Mouse (Mus musculus): ENCODE data around the gene Msmb. TPM values are rescaled to one million over a fixed set of nuclear protein-coding genes. Genes with fewer than 3 reads are reported as not detected.

The Msmb gene
- total and polyA plus RNA-seq, 3 experiments, result not detected

DNA sequence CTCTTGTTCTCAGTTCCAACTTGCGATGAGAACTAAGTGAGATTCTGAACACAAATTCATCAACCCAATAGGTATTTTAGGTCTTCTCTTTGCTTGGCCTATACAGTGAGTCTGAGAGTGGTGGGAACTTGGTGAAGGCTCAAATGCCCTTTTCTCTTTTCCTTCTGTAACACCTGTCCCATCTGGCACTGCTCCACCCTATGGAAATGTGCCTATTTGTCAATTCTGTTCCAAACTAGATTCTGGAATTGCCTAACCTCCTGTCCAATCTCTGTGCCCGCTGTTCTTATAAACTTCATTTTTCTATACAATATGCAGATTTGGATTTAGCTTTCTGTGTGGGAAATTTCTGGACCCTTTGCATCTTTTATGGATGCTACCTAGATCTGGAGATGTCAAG is 11.3 kb downstream of the Msmb start:
- no peak for TF ChIP-seq USF2 (IDR thresholded peaks at IDR 0.05; ENCODE audit: borderline replicate concordance in 1 of 2, insufficient read depth in 1 of 2, low read depth in 1 of 2, low read length in 2 of 2)
- Histone ChIP-seq H3K4me1 (ENCODE audit: control insufficient read depth in 1 of 2, insufficient read depth in 2 of 2, low read length in 2 of 2) (no peaks in the 10 kb centered on the region), H3K36me3 (ENCODE audit: control insufficient read depth in 1 of 2, insufficient read depth in 2 of 2, low read length in 2 of 2) (no peaks in the 10 kb centered on the region), H3K27me3 (ENCODE audit: control insufficient read depth in 1 of 2, insufficient read depth in 2 of 2, low read length in 2 of 2) (no peaks in the 10 kb centered on the region), H3K9me3 (replicated peaks; ENCODE audit: insufficient read depth, low read length) (no peaks in the 10 kb centered on the region), H3K9ac (ENCODE audit: control insufficient read depth, low read depth, low read length, poor library complexity, severe bottlenecking) (no peak overlapping the region), H3K4me3 (ENCODE audit: control insufficient read depth in 1 of 2, insufficient read depth in 1 of 2, low read depth in 2 of 2, low read length in 2 of 2) (no peak overlapping the region), H3K79me2 (ENCODE audit: control insufficient read depth, insufficient read depth, low read length, poor library complexity) (no peaks in the 10 kb centered on the region), H3K27ac (ENCODE audit: control insufficient read depth, low read depth, low read length) (no peak overlapping the region)
- DNase-seq (ENCODE audit: low read depth, low spot score), result no peak

DNA sequence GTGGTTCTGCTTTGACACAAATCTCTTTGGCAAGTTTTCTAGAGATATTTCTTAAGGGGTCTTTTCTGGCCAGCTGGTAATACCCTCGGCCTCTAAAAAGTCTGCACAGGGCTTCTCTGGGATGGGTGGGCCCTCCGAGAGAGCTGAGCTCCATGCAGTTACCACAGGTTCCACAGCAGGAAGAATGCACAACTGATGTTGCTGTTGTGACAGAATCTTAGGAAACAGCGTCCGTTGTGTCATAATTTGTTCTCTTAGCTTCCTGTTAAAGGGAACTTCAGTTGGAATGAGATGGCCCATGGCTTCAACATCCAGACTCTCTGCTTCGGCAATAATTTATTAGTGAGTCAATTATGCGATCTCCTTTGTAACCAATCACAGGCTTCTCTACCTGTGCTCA is 12.9 kb downstream of the Msmb start:
- Histone ChIP-seq H3K4me1 (ENCODE audit: control insufficient read depth in 1 of 2, insufficient read depth in 2 of 2, low read length in 2 of 2) (no peaks in the 10 kb centered on the region), H3K27ac (ENCODE audit: control insufficient read depth, low read depth, low read length) (no peak overlapping the region), H3K9me3 (replicated peaks; ENCODE audit: insufficient read depth, low read length) (no peaks in the 10 kb centered on the region), H3K27me3 (ENCODE audit: control insufficient read depth in 1 of 2, insufficient read depth in 2 of 2, low read length in 2 of 2) (no peaks in the 10 kb centered on the region), H3K79me2 (ENCODE audit: control insufficient read depth, insufficient read depth, low read length, poor library complexity) (no peaks in the 10 kb centered on the region; the same call in 1 of the 2 replicates), H3K4me3 (ENCODE audit: control insufficient read depth in 1 of 2, insufficient read depth in 1 of 2, low read depth in 2 of 2, low read length in 2 of 2) (no peak overlapping the region), H3K36me3 (ENCODE audit: control insufficient read depth in 1 of 2, insufficient read depth in 2 of 2, low read length in 2 of 2) (no peaks in the 10 kb centered on the region; a peak in 1 of 4 replicates), H3K9ac (ENCODE audit: control insufficient read depth, low read depth, low read length, poor library complexity, severe bottlenecking) (no peak overlapping the region)
- no peak for DNase-seq (ENCODE audit: low read depth, low spot score)
- TF ChIP-seq UBTF (IDR thresholded peaks at IDR 0.05; ENCODE audit: borderline replicate concordance, insufficient read depth, low read depth, low read length), result no peak
- TF ChIP-seq MYB (IDR thresholded peaks at IDR 0.05; ENCODE audit: low read depth, low read length), result no peak
- no peak for TF ChIP-seq NRF1 (IDR thresholded peaks at IDR 0.05; ENCODE audit: insufficient read depth, low read depth, low read length, poor library complexity, severe bottlenecking)
- TF ChIP-seq MYC (IDR thresholded peaks at IDR 0.05; ENCODE audit: low read depth, low read length), result no peak
- TF ChIP-seq RAD21 (IDR thresholded peaks at IDR 0.05; ENCODE audit: low read depth, low read length), result no peak
- TF ChIP-seq ZKSCAN1 (IDR thresholded peaks at IDR 0.05; ENCODE audit: low read depth, low read length), result no peak
- no peak for TF ChIP-seq CHD1 (IDR thresholded peaks at IDR 0.05; ENCODE audit: low read depth, low read length)

DNA sequence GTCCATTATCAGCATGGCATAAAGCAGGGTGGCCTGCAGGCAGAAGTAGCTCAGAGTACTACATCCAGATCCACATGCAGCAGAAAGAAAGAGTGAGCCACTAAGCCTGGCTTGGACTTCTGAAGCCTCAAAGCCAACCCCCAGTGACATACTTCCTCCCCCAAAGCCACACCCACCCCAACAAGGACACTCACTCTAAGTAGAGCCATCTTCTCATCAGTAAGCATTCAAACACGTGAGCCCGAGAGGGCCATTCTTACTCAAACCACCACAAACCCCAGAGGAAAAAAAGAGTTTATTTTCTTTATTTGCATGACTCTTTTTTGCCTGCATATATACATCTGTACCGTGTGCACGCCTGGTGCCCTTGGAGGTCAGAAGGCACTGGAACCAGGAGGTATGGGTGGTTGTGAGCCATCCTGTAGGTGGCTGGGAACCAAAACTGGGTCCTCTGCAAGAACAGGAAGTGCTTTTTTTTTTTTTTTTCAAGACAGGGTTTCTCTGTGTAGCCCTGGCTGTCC is 17.4 kb downstream of the Msmb start:
- Histone ChIP-seq H3K9ac (ENCODE audit: control insufficient read depth, low read depth, low read length, poor library complexity, severe bottlenecking) (peak overlapping the region; percentile 71), H3K9me3 (replicated peaks; ENCODE audit: insufficient read depth, low read length) (no peaks in the 10 kb centered on the region), H3K79me2 (ENCODE audit: control insufficient read depth, insufficient read depth, low read length, poor library complexity) (peaks cover 41% of the 10 kb centered on the region), H3K4me3 (ENCODE audit: control insufficient read depth in 1 of 2, insufficient read depth in 1 of 2, low read depth in 2 of 2, low read length in 2 of 2) (peak overlapping the region; percentile 42 to 93), H3K36me3 (ENCODE audit: control insufficient read depth in 1 of 2, insufficient read depth in 2 of 2, low read length in 2 of 2) (peaks cover 0 to 31% of the 10 kb centered on the region in 2 experiments; a peak in 2 of 4 replicates), H3K27ac (ENCODE audit: control insufficient read depth, low read depth, low read length) (peak overlapping the region; percentile 87), H3K4me1 (ENCODE audit: control insufficient read depth in 1 of 2, insufficient read depth in 2 of 2, low read length in 2 of 2) (peaks cover 0 to 15% of the 10 kb centered on the region in 2 experiments; a peak in 2 of 4 replicates), H3K27me3 (ENCODE audit: control insufficient read depth in 1 of 2, insufficient read depth in 2 of 2, low read length in 2 of 2) (no peaks in the 10 kb centered on the region)
- peak; percentile 89 for DNase-seq (ENCODE audit: low read depth, low spot score)
- no peak for TF ChIP-seq TAL1 (IDR thresholded peaks at IDR 0.05; ENCODE audit: low read length)
- no peak for TF ChIP-seq NRF1 (IDR thresholded peaks at IDR 0.05; ENCODE audit: insufficient read depth, low read depth, low read length, poor library complexity, severe bottlenecking)
- peak; percentile 93 for TF ChIP-seq ZNF384 (IDR thresholded peaks at IDR 0.05; ENCODE audit: low read depth, low read length)
- TF ChIP-seq TCF12 (IDR thresholded peaks at IDR 0.05; ENCODE audit: low read depth, low read length), result 0 out of 2 replicates have a peak, but pooled peaks have one; percentile 12
- peak; percentile 54 to 81 for TF ChIP-seq POLR2A (IDR thresholded peaks at IDR 0.05; ENCODE audit: control insufficient read depth in 1 of 2, insufficient read depth in 1 of 2, low read depth in 1 of 2, low read length in 2 of 2, poor library complexity in 1 of 2)
- peak; percentile 59 for TF ChIP-seq MAX (IDR thresholded peaks at IDR 0.05; ENCODE audit: low read length)
- TF ChIP-seq MAZ (IDR thresholded peaks at IDR 0.05; ENCODE audit: low read depth, low read length), result no peak
- TF ChIP-seq MXI1 (IDR thresholded peaks at IDR 0.05; ENCODE audit: low read depth, low read length), result peak; percentile 82; the same call in 1 of the 2 replicates
- TF ChIP-seq NELFE (IDR thresholded peaks at IDR 0.05; ENCODE audit: low read depth, low read length), result peak; percentile 67; the same call in 1 of the 2 replicates
- TF ChIP-seq BHLHE40 (IDR thresholded peaks at IDR 0.05; ENCODE audit: borderline replicate concordance, low read depth, low read length), result peak; percentile 51; the same call in 1 of the 2 replicates
- peak; percentile 53; the same call in 1 of the 2 replicates for TF ChIP-seq USF1 (IDR thresholded peaks at IDR 0.05; ENCODE audit: low read depth, low read length)
- TF ChIP-seq TBP (IDR thresholded peaks at IDR 0.05; ENCODE audit: low read depth, low read length), result peak; percentile 67; the same call in 1 of the 2 replicates
- TF ChIP-seq ELF1 (IDR thresholded peaks at IDR 0.05; ENCODE audit: low read depth, low read length), result peak; percentile 41; the same call in 1 of the 2 replicates
- peak; percentile 86 for TF ChIP-seq MYC (IDR thresholded peaks at IDR 0.05; ENCODE audit: low read depth, low read length)
